Mouse (Mus musculus): Measurements from ENCODE around the gene Zfp523. TPM values are rescaled to one million over a fixed set of nuclear protein-coding genes. Genes with fewer than 3 reads are reported as not detected.
"Not testable (repeated sequence)": the region's sequence is repeated elsewhere in the genome, so short reads cannot be mapped to it uniquely, and the experiment has no call there.

Zfp523 gene
- total RNA-seq, 2 experiments from 2014 or later: 97.0 to 105 TPM

DNA sequence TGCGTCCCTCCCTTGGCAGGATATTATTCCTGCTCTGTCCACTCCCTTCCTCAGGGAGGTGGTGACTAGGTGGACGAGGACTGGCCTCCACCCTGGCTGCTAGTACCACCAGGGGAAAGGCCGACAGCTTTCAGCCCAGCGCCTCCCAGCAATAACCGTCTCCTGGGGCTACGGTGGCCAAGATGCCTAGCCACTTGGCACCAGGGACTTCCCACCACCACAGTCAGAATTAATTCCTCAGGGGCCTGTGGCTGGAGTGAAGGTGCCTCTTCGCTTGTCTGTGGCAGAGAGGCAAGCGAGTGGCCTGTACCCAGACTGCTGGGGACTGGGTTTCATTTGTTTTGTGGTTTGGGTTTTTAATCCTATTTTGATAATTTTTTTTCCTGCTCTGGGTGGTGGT lies 28.5 kb downstream of the Zfp523 start:
- no peak for DNase-seq (ENCODE audit: low spot score in 2 of 2)
- intact Hi-C loops (cut with DNase I): no loop called here

DNA sequence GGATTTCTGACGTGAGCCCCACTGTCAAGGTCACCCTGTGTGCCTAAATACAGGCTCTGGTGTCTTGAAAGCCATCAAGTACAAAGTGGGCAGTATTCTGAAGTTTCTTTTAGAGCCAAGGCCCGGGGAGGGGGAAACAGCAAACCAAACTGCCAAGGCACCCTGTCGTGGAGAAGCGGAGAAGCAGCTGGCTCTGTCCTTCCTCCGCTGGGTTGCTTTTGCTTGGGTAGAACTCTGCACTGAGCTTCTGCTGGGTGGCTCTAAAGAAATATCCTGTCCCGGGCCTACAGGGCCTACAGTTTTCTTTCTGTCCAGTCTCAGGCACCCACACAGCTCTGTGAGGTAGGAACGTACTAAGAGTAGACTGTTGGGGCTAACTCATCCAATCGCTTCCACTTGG lies 30.2 kb downstream of the Zfp523 start:
- DNase-seq (ENCODE audit: low spot score in 2 of 2): no peak
- intact Hi-C loops (cut with DNase I): no loop called here

DNA sequence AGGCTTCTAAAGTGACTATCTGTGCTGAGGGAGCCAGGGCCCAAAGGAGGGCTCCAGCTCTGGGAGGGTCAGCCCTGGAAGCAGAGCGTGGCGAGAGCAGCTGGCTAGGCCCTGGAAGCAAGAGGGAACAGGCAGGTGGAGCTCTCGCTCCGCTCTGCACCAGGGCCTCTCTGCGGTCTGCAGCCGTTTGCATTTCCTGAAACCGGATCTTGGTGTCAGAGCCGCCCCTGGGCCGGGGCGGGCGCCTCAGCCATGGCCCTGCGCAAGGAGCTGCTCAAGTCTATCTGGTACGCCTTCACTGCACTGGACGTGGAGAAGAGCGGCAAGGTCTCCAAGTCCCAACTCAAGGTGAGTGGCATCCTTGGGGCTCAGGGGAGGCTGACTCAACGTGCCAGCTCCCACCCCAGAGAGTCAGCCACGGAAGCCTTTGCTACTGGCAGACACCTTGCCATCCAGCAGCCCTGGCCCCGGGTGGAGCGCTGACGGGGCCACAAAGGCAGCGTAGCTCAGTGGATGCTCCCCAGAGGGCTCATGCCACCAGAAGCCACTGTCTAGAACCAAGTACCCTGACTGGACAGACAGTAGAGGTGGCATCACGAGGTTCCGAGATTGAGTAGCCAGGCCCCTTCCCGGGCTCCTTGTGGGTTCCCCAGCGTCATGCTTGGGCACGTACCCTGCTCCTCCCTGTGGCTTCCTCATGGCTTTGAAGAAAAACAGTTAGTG lies 30.8 kb downstream of the Zfp523 start, which contains the start of gene Def6:
TSS of gene Def6 (plus strand) at position 188 of the 723 bp plus-strand sequence.
- peak in 1 of 2 experiments; percentile 44 for DNase-seq (ENCODE audit: low spot score in 2 of 2)
- intact Hi-C loops (cut with DNase I): no loop called here

DNA sequence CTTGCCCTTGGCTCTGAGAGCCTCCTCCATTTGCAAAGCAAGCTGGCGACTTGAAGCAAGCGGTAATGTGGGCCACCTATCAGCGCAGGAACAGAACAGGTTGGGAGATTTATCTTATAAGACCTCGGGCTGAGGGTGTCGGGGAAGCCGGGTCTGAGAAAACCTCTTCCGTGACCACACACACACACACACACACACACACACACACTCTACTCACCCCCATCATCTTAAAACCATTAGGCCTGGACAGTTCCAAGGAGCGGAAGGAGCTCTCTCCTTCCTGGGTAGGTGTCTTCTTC lies 31.3 kb downstream of the Zfp523 start:
- intact Hi-C loops (cut with DNase I): no loop called here
- DNase-seq (ENCODE audit: low spot score in 2 of 2): no peak

DNA sequence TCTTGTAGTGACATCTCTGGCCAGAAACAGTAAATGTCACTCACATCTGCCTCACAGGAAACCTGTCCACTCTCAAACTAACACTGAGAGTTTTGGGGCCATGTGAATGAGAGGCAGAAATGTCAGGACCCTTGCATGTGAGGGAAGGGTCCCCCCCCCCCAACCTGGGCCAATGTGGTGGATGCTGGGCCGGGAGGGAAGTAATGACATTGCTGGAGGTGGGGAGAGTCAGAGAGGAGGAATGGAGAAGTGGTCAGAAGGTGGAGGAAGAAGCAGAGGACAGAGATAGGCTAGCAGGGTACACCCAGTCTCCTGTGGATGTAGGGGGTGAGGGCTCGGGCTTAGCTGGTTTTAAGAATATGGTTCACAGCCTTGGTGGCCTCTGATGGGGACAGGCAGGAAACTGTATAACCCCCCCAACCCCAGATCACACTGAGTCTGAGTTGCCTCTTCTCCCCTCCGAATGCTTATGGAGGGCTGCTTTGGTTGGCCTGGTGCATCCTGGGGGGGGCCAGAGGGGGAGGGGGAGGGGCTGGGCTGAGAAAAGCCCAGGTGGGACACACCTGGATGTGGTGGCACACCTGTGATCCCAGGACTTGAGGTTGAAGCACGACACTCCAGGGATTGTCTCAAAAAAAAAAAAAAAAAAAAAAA lies 32.7 kb downstream of the Zfp523 start:
- DNase-seq (ENCODE audit: low spot score in 2 of 2): no peak
- intact Hi-C loops (cut with DNase I): no loop called here

DNA sequence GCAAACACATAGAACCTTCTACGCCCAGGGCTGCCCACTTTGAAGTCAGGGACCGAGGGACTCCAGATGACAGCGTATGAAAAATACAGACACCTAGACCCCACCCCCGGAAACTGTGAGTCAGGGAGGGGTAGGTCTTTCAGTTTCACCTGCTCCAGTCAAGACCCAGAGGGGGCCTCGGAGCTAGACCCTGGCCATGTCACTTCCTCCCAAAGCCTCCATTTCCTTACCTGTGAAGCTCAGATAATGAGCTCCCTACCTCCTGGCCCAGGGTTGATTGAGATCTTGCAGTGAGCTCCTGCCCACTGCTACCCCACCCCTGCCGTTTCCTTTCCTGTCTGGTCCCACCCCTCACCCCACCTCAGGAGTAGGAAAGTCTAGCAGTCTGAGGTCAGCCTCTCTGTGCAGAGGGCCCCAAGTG lies 35.0 kb downstream of the Zfp523 start:
- intact Hi-C loops (cut with DNase I): no loop called here
- no peak for DNase-seq (ENCODE audit: low spot score in 2 of 2)

DNA sequence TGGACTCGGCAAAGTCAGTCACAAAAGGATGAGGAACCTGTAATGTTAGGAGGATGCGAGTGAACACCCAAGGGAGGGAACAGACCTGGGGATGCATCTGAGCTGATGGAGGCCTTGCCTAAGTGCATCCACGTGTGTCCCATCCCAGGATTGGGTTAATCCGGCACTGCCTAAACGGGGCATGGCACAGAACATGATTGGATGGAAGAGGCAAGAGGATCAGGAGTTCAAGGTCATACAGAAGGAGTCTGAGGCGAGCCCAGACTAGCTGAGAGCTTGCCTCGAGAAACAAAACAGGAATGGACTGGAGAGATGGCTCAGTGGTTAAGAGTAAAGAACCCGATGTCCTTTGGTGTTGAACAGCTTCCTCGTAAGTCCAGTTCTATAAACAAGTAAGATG lies 35.5 kb downstream of the Zfp523 start:
- no peak for DNase-seq (ENCODE audit: low spot score in 2 of 2)
- intact Hi-C loops (cut with DNase I): no loop called here

DNA sequence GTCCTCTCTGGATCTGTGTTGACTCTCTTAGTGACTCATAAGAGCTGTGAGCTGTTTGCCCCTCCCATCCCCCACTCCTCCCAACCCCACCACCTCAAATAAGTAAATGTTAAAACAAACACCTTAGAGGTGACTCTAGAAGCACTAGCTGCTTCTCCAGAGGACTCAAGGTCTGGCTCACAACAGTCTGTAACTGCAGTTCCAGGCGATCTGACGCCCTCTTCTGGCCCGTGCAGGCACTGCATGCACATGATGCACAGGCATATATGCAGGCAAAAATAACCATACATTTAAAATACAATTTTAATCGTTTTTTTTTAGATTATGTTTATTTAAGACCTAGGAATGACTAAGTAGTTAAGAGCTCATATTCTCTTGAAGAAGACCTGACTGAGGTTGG lies 36.3 kb downstream of the Zfp523 start:
- no peak for DNase-seq (ENCODE audit: low spot score in 2 of 2)
- intact Hi-C loops (cut with DNase I): no loop called here

DNA sequence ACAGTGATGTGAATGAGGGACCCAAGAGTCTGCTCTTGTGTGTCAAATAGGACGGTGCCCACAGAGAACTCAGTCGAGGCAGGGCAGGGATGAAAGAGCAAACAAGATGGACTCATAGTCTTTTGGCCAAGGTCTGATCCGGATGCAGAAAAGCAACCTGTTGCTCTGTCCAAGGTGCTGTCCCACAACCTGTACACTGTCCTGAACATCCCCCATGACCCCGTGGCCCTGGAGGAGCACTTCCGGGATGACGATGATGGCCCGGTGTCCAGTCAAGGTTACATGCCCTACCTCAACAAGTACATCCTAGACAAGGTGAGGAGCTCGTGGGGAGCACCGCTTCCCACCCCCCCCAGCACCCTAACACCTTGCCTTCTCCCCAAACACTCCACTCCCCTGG lies 39.9 kb downstream of the Zfp523 start:
- intact Hi-C loops (cut with DNase I): no loop called here
- DNase-seq (ENCODE audit: low spot score in 2 of 2): no peak

DNA sequence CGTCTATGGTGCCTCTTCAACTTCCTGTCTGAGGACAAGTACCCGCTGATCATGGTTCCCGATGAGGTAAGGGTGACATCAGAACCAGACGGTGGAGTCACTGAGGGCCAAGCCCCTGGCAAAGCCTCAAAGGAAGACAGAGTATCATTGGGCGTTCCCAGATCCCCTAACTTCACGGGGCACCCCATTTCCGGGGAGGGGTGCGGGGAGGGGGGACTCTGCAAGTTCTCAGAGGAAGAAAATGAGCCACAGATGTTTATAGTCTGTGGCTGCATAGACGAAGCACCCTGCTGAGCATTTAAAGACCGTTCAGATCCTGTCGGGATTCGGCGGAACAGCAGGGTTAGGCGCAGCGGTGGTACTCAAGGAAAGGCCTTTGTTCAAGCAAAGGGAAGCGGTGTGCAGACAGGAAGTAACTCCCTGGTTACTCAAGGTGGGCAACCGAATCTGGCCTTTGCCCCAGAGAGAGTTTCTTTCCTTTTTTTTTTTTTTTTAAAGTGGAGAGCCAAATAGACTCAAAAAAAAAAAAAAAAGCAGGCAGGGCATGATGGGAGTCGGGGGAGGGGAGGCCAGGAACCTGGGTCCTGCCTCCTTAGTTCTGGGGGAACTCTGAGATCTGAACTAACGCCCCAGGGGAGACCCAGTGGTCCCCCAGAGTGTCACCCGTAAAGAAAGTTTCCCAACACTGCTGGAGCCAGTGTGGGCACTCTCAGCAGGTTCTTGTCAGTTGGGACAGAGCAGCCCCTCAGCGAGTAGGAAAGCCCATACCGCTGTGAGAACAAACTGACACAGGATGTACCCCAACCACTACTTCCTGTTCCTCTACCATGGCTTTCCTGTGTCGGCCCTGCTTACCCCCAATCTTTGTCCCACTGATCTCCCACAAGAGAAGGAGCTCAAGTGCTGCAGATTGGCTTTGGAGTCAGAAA lies 41.1 kb downstream of the Zfp523 start:
- no peak for DNase-seq (ENCODE audit: low spot score in 2 of 2)
- intact Hi-C loops (cut with DNase I): no loop called here

DNA sequence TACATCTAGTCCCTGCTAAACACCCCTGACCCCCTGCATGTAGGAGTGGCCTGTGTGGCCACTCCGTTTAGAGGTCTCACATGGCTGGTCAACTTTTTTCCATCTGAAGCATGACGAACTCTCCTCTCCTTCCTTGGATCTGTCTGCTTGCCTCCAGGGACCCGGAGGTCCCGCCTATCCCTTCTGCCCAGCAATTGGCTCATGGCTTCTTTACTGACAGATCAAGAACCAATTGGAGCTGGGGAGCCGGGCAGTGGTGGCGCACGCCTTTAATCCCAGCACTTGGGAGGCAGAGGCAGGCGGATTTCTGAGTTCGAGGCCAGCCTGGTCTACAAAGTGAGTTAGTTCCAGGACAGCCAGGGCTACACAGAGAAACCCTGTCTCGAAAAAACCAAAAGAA lies 45.5 kb downstream of the Zfp523 start:
- DNase-seq (ENCODE audit: low spot score in 2 of 2): not testable (repeated sequence)
- intact Hi-C loops (cut with DNase I): loop anchor here (2.0 kb wide), 1 partner anchor 302 kb away; no protein-coding TSS in a partner anchor

DNA sequence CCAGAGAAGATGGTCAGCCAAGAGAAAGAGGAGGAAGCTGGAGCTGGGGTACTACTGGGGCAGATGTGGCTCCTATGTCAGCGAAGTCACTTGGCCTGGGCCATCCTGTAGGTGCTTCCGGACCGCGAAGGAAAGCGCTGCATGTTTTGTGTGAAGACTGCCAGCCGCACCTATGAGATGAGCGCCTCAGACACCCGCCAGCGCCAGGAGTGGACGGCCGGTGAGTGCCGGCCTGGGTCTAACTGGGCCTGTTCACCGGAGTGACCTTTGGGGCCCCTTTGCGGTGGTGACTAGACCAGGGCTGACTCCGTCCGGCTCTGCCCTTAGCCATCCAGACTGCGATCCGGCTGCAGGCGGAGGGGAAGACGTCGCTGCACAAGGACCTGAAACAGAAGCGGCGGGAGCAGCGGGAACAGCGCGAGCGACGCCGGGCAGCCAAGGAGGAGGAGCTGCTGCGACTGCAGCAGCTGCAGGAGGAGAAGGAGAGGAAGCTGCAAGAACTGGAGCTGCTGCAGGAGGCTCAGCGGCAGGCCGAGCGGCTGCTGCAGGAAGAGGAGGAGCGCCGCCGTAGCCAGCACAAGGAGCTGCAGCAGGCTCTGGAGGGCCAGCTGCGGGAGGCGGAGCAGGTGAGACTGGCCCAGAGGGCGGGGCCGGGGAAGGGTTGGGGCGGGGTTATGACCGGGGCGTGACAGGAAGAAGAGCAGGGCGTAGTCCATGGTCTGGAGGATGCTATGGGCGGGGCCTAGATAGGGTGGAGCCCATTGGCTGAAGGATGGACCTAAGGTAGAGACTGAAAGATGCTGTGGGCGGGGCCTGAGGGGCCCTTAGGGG lies 46.8 kb downstream of the Zfp523 start:
- DNase-seq (ENCODE audit: low spot score in 2 of 2): peak; percentile 75 to 83
- intact Hi-C loops (cut with DNase I): loop anchor here (2.0 kb wide), 1 partner anchor 301 kb away; no protein-coding TSS in a partner anchor

DNA sequence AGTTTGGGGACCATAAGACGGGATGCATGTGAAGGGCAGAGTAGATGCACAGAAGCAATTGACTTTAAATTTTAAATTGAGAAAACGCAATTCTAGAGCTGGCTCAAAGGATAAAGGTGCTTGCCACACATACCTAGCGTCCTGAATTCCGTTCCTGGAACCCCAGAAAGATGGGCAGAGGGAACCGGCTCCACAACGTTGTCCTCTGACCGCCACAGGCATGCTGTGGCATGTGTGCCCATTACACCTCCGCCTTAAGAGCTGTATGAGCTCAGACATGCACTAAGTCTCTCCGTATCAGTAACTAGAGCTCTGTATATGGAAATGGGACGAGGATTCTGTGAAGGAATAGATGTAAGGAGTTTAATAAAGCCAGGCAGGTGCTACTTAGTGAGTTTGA lies 47.7 kb downstream of the Zfp523 start:
- DNase-seq (ENCODE audit: low spot score in 2 of 2): no peak
- intact Hi-C loops (cut with DNase I): no loop called here

DNA sequence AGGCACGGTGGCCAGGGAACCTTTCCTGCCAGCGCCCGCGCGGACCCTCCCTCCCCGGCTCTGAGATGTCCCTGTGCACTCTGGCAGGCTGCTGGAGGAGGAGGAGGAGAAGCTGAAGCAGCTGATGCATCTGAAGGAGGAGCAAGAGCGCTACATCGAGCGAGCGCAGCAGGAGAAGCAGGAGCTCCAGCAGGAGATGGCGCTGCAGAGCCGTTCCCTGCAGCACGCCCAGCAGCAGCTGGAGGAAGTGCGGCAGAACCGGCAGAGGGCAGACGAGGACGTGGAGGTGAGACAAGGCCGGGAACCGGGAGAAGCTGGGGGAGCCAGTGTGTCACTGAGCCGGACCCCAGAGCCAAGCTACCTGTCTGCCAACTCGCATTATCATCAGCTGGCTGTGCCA lies 49.1 kb downstream of the Zfp523 start:
- peak; percentile 92 to 95 for DNase-seq (ENCODE audit: low spot score in 2 of 2)
- intact Hi-C loops (cut with DNase I): loop anchor here (1.0 kb wide), 1 partner anchor 83 kb away; no protein-coding TSS in a partner anchor

DNA sequence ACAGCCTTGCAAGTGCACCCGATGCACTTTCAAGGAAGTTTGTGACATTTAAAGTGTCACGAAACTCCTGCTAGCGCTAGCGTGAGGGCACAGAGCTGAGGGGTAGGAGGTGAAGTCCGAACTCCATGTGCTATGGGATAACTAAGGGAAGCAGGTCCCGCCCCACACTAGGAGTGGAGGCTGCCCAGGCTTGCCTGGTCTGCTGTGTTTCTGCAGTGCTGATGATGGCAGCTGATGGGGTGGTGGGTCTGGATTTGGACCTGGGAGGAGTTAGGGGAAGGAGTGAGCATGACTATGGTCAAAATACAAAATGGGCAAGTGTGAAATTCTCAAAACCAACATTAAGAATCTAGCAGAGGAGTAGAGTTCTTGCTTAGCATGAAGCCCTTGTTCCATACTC lies 53.6 kb downstream of the Zfp523 start:
- intact Hi-C loops (cut with DNase I): no loop called here
- no peak for DNase-seq (ENCODE audit: low spot score in 2 of 2)

DNA sequence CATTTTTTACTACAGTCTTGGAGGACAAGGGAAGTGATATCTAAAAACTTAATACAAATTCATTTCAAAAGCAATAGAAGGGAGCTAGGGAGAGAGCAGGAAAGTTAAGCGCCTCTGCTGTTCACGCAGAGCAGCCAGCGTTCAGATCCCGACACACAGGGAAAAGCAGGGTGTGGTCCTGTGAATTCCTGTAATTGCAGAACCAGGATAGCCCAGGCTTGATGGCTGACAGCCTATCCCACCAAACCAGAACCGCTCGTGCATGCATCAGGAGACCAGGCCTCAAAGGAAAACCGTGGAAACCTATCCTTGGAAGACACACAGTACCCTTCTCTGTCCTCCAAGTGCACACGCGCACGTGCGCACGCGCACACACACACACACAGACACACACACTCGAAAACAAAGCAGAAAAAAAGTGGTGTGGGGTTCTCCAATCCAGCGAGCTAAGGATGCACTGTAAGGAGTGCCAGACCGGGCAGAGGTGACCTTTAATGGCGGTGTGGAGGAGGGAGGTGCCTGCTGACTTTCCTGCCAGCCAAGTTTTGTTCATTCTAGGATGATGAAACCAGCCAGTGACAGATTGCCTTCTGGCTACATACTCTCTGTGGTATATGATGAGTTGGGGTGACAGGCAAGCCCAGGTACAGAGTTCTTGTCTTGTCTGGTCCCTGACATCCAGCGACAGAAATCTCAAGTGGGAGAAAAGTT lies 54.3 kb downstream of the Zfp523 start:
- DNase-seq (ENCODE audit: low spot score in 2 of 2): no peak
- intact Hi-C loops (cut with DNase I): no loop called here

DNA sequence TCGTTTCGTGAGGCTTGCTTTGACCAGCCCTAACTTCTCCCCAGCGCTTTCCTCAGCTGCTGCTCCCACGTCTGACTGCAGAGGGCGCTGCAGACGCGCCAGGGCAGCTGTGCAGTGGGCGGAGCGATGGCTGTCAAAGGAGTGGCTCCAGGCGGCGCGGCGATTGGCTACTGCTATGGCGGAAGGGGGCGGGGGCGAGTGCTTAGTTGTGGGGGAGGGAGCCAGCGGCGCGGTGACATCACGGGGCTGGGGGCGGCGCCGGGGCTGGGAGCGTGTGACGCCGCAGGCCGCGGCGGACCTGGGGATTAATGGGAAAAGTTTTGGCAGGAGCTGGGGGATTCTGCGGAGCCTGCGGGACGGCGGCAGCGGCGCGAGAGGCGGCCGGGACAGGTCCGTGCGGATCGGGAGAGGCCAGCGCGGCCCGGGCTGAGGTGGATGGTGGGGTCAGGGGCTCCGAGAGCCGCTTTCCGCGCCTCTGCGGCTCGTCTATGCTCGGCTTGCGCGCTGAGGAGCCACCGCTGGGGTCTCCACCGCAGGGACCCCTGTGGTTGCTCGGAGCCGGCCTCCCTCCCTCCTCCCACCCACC lies 55.6 kb downstream of the Zfp523 start, which contains the start of gene Ppard:
TSS of gene Ppard (plus strand) at position 226 of the 586 bp plus-strand sequence.
- intact Hi-C loops (cut with DNase I): no loop called here
- peak; percentile 98 for DNase-seq (ENCODE audit: low spot score in 2 of 2)

DNA sequence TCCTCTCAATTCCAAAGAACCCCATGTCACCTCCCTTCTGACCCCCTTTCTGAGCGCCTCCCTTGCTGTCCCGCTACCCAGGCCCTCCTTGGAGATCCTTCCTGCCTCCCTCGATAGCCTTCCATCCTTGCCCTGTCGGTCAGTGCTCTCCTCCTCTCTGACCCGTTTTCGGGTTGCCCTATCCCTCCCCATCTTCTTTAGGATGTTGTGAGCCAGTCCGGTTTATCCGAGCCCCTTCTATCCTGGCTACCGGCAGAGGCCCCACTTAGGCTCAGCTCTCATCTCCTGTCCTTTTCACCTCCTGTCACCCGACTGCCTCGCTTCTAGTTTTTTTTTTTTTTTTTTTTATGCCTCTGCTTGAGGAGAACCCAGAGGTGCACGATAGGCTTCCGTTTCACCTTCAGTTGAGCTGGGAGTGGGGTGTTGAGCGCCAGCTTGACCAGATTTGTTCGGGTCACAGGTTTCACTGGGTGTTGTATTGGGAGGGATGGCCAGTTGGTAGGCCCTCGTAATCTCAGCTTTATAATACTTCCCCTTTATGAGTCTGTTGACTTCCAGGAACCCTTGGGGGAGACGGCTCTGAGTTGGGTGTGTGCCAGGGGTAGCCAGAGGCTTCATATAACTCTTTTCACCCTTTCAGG lies 56.3 kb downstream of the Zfp523 start:
- DNase-seq (ENCODE audit: low spot score in 2 of 2): no peak
- intact Hi-C loops (cut with DNase I): no loop called here
